Mouse (Mus musculus) testis, adult 2 months (tissue): ENCODE results near the gene Rab37.

Source experiments
- CTCF ChIP-seq: fragments of 200-500 bp; IDR thresholded peaks from 2 replicates; pipeline ENCODE4 v1.5.1; 2012; ENCODE audit warnings: low read depth, mild to moderate bottlenecking, inconsistent platforms, low read length, moderate library complexity; ENCODE audit not compliant: control insufficient read depth, insufficient read depth, insufficient replicate concordance
- POLR2A ChIP-seq: fragments of 200-500 bp; IDR thresholded peaks from 2 replicates; pipeline ENCODE4 v1.6.1; 2012; ENCODE audit warnings: low read depth, mild to moderate bottlenecking, inconsistent platforms, low read length, moderate library complexity; ENCODE audit not compliant: control insufficient read depth

- TF ChIP-seq POLR2A (peak; percentile 77; the same call in 1 of the 2 replicates), CTCF (no peak)
Measured at GRCm38 (mm10) chr11:115162832-115163480, 71.7 kb downstream of the Rab37 start, which contains the start of gene Slc9a3r1.
